Mouse (Mus musculus): Measurements from ENCODE around the gene Dnajb2. TPM values are rescaled to one million over a fixed set of nuclear protein-coding genes. Genes with fewer than 3 reads are reported as not detected.
A peak's percentile ranks its signal among the peaks of the same experiment; 100 is the strongest.

Gene Dnajb2
- polyA plus RNA-seq, 1 experiment from 2014 or later: 72.9 TPM

DNA sequence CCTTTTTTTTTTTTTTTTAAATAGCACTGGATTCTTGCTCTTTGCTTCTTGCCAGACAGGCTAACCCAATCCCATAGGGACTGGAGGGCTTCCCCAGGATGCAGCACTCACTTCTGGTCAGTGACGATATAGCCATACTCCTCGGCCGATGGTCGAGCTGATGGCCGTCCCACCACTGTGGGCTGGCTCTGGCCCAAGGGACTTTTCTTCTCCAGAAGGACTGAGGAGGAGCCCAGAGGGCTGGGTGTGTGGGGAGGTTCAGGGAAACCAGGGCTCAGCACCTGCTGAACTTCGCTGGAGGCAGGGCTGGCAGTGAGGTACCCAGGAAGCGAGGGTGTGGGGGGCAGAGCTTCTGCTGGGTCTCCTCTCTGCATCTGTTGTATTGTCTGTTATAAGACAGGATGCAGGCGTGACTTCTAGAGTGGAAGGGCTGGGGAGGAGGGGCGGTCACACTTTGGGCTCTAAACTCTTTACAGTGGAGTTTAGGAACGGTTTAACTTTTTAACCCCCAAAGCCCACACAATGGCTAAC, 19.4 kb downstream of the Dnajb2 start:
- H3K4me2 ChIP-seq: no peak overlapping the region
- H3K36me3 ChIP-seq (replicated peaks): no peaks in the 10 kb centered on the region
- no peak overlapping the region for H3K9ac ChIP-seq
- 75% methylated on average over 10 of the region's 10 CpGs for whole genome bisulfite sequencing
- ATAC-seq (replicated peaks): no peak
- H3K27me3 ChIP-seq (replicated peaks): 0 out of 2 replicates have a peak, but pooled peaks cover 10% of the 10 kb centered on the region
- H3K4me3 ChIP-seq: no peak overlapping the region
- no peaks in the 10 kb centered on the region for H3K9me3 ChIP-seq
- peaks cover 7% of the 10 kb centered on the region for H3K4me1 ChIP-seq
- no peak overlapping the region for H3K27ac ChIP-seq

DNA sequence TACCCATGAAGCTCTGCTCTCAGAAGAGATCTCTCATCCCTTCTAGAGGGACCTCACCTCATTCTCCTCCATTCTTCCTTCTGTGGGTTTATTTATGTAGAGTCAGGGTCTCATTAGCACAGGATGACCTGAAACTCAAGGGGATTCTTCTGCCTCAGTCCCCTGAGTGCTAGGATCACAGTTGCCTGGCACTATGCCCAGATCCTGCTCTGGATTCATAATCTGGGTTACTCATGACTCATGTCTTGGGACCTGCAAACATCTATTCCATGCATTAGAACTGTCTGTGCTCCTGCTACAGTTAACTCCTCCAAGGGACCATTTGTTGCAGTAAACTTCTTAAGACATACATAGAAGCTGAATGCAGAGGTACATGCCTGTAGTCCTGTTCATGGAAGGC, 25.1 kb downstream of the Dnajb2 start:
- Histone ChIP-seq H3K27me3 (replicated peaks) (peaks cover 22% of the 10 kb centered on the region), H3K4me3 (no peak overlapping the region), H3K4me1 (peaks cover 8% of the 10 kb centered on the region), H3K9me3 (no peaks in the 10 kb centered on the region), H3K9ac (no peak overlapping the region), H3K36me3 (replicated peaks) (no peaks in the 10 kb centered on the region), H3K27ac (no peak overlapping the region), H3K4me2 (no peak overlapping the region)
- ATAC-seq (replicated peaks): no peak

- H3K27ac ChIP-seq: peak overlapping the region; percentile 13; the same call in 1 of the 2 replicates
- H3K9ac ChIP-seq: peak overlapping the region; percentile 63
- 2% methylated on average over 40 of the region's 40 CpGs for WGBS
These were observed 27.1 kb downstream of the Dnajb2 start for GRCm38 (mm10) chr1:75262969-75263951.

GRCm38 (mm10) chr1:75264091-75264880, 28.1 kb downstream of the Dnajb2 start, which contains the start of gene Ptprn:
Ptprn (minus strand) TSS chr1:75264502.
- Histone ChIP-seq H3K4me2 (peak within 1 kb of the TSS; percentile 79), H3K27me3 (replicated peaks) (peaks cover 29% of the 10 kb centered on the region), H3K9ac (peak within 1 kb of the TSS; percentile 63), H3K27ac (peak within 1 kb of the TSS; percentile 20), H3K36me3 (replicated peaks) (no peaks in the 10 kb centered on the region), H3K4me1 (peaks cover 8% of the 10 kb centered on the region), H3K4me3 (peak within 1 kb of the TSS; percentile 60), H3K9me3 (no peaks in the 10 kb centered on the region)
- WGBS: 11% methylated on average over 31 of the region's 32 CpGs
- ATAC-seq (replicated peaks): peak; percentile 85

More at GRCm38 (mm10) chr1:75262969-75263951, 27.1 kb downstream of the Dnajb2 start:
- peak; percentile 69 for ATAC-seq (replicated peaks)
- Histone ChIP-seq H3K4me3 (peak overlapping the region; percentile 60), H3K4me1 (peaks cover 8% of the 10 kb centered on the region), H3K36me3 (replicated peaks) (no peaks in the 10 kb centered on the region), H3K9me3 (no peaks in the 10 kb centered on the region), H3K27me3 (replicated peaks) (peaks cover 27% of the 10 kb centered on the region), H3K4me2 (peak overlapping the region; percentile 79)

DNA sequence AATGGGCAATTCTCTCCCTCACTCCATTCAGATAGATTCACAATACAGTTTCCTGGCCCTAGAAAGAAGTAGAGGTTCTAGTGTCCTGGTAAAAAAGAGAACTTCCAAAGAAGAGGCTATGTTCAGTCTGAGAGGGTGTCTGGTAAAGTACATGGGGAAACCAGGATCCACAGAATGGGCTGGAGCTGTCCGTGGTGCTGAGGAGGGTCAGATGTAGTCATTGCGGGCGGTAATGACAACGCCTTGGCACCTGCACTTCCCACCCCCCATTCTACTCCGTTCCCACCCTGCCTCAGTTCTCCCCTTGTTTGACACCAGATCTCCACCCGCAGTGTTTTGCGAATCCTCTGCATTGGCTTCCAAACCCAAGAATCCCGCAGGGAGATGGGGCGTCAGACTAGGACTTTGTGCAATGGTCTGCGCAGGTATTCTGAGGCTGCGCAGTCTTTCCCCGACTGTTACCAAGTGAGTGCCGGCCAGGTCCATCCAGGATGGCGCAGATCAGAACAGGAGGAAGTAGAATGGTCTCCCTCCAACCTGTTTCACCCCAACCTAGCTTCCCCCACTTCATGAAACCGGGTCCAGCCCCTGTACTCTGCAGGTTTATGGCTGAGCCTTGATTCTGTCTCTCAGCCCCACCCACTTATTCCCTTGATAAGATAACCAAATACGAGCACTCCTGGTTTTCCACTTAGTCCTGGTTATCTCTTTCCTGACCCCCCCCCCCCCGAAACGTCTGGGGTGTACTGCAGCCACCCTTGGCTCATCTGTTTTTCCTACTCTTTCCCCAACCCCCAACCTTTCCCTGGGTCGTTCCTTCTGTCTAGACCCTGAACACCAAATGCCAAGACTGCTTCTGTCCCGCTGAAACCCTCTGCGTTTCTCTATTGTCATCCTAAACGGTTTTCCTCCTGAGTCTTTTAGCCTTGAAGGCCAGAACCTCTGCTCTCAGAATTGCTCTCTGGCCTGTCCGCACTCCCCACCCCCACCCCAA, 41.3 kb downstream of the Dnajb2 start:
- peak overlapping the region; percentile 39 for H3K27ac ChIP-seq
- peaks cover 12% of the 10 kb centered on the region for H3K4me1 ChIP-seq
- peak overlapping the region; percentile 46 for H3K4me3 ChIP-seq
- H3K36me3 ChIP-seq (replicated peaks): no peaks in the 10 kb centered on the region
- ATAC-seq (replicated peaks): peak; percentile 92
- H3K9me3 ChIP-seq: no peaks in the 10 kb centered on the region
- H3K4me2 ChIP-seq: peak overlapping the region; percentile 54
- peak overlapping the region; percentile 56 for H3K9ac ChIP-seq
- 2% methylated on average over 23 of the region's 23 CpGs for WGBS
- H3K27me3 ChIP-seq (replicated peaks): 0 out of 2 replicates have a peak, but pooled peaks cover 7% of the 10 kb centered on the region

DNA sequence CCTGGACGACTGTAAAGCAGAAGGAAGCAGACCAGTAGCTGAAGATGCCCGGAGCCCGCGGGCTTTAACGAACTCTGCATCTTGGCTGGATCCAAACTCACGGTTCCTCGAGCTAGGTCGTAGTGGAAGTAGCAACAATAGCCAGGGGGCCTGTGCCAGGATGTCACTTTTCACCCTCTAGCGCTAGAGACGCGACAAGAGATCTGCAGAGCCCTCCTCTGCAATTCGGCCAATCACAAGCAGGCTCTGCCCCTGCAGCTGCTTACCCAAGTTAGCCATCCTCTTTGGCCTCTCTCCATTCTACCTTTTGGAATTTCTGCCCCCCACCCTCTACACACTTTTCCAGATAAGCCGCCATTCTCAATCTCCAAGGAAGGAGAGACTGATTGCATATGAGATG, 42.0 kb downstream of the Dnajb2 start, which contains the start of gene Resp18:
Gene Resp18 (minus strand): TSS at position 188 of the 400 bp plus-strand sequence.
- 2% methylated on average over 13 of the region's 13 CpGs for WGBS
- H3K27ac ChIP-seq: peak within 1 kb of the TSS; percentile 39
- ATAC-seq (replicated peaks): peak; percentile 75

GRCm38 (mm10) chr1:75283017-75283416, 46.8 kb downstream of the Dnajb2 start:
- ATAC-seq (replicated peaks): no peak
- H3K27ac ChIP-seq: no peak overlapping the region
- no peak overlapping the region for H3K4me2 ChIP-seq
- no peak overlapping the region for H3K4me3 ChIP-seq
- peaks cover 7% of the 10 kb centered on the region for H3K4me1 ChIP-seq
- WGBS: 57% methylated on average over 5 of the region's 5 CpGs
- no peaks in the 10 kb centered on the region for H3K36me3 ChIP-seq (replicated peaks)
- H3K9me3 ChIP-seq: no peaks in the 10 kb centered on the region
- H3K27me3 ChIP-seq (replicated peaks): no peaks in the 10 kb centered on the region
- no peak overlapping the region for H3K9ac ChIP-seq

More for the DNA sequence above, 42.0 kb downstream of the Dnajb2 start, which contains the start of gene Resp18:
- no peaks in the 10 kb centered on the region for H3K36me3 ChIP-seq (replicated peaks)
- H3K4me2 ChIP-seq: peak within 1 kb of the TSS; percentile 54
- H3K27me3 ChIP-seq (replicated peaks): 0 out of 2 replicates have a peak, but pooled peaks cover 7% of the 10 kb centered on the region
- H3K4me3 ChIP-seq: peak within 1 kb of the TSS; percentile 46
- H3K4me1 ChIP-seq: peaks cover 12% of the 10 kb centered on the region
- H3K9ac ChIP-seq: peak within 1 kb of the TSS; percentile 56
- H3K9me3 ChIP-seq: no peaks in the 10 kb centered on the region

DNA sequence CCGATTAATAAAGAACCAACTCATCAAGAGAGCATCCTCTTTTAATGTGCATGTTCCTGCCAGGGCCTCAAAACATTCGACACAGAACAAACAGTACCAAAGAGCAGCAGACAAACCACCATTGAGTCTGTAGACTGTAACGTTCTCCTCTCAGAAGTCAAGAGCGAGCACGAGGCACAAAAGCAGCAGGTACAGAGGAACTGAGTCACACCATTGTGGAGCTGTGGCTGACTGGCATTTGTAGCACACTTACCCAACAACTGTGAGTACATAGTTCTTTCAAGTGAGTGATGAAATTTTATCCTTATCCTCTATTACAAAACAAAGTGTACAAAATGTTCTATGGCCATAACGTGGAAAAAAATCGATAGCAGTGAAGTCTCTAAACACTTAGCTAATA, 48.7 kb downstream of the Dnajb2 start:
- no peak overlapping the region for H3K4me3 ChIP-seq
- H3K36me3 ChIP-seq (replicated peaks): no peaks in the 10 kb centered on the region
- H3K9ac ChIP-seq: no peak overlapping the region
- no peaks in the 10 kb centered on the region for H3K9me3 ChIP-seq
- H3K27ac ChIP-seq: no peak overlapping the region
- no peak overlapping the region for H3K4me2 ChIP-seq
- no peak for ATAC-seq (replicated peaks)
- no peaks in the 10 kb centered on the region for H3K27me3 ChIP-seq (replicated peaks)
- peaks cover 21% of the 10 kb centered on the region for H3K4me1 ChIP-seq
- WGBS: 87% methylated on average over 7 of the region's 7 CpGs

GRCm38 (mm10) chr1:75289376-75289775, 53.2 kb downstream of the Dnajb2 start:
- no peak overlapping the region for H3K9ac ChIP-seq
- WGBS: 1% methylated on average over 7 of the region's 7 CpGs

GRCm38 (mm10) chr1:75289888-75290431, 53.8 kb downstream of the Dnajb2 start:
- H3K4me2 ChIP-seq: peak overlapping the region; percentile 29; the same call in 1 of the 2 replicates
- H3K27me3 ChIP-seq (replicated peaks): no peaks in the 10 kb centered on the region
- H3K4me1 ChIP-seq: peaks cover 32% of the 10 kb centered on the region
- no peak overlapping the region for H3K4me3 ChIP-seq
- WGBS: 18% methylated on average over 8 of the region's 8 CpGs
- ATAC-seq (replicated peaks): peak; percentile 53; the same call in 1 of the 2 replicates
- H3K36me3 ChIP-seq (replicated peaks): no peaks in the 10 kb centered on the region
- H3K27ac ChIP-seq: peak overlapping the region; percentile 83
- no peaks in the 10 kb centered on the region for H3K9me3 ChIP-seq
- no peak overlapping the region for H3K9ac ChIP-seq

More at GRCm38 (mm10) chr1:75289376-75289775, 53.2 kb downstream of the Dnajb2 start:
- Histone ChIP-seq H3K9me3 (no peaks in the 10 kb centered on the region), H3K36me3 (replicated peaks) (no peaks in the 10 kb centered on the region), H3K4me3 (no peak overlapping the region), H3K4me1 (peaks cover 32% of the 10 kb centered on the region), H3K4me2 (peak overlapping the region; percentile 29), H3K27ac (peak overlapping the region; percentile 83), H3K27me3 (replicated peaks) (no peaks in the 10 kb centered on the region)
- peak; percentile 92 for ATAC-seq (replicated peaks)

All from midbrain, embryonic 15.5 days (tissue).